Mouse (Mus musculus): Measurements from ENCODE around the gene Atp5e.

Gene Atp5e

GRCm38 (mm10) chr2:174463789-174464523 lies at the start of gene Atp5e:
Gene Atp5e (minus strand): TSS chr2:174464105.
- peak; percentile 88 to 92 for DNase-seq (ENCODE audit: low spot score in 2 of 2)

GRCm38 (mm10) chr2:174509825-174510224 lies 45.9 kb upstream of the Atp5e start:
- DNase-seq (ENCODE audit: low spot score in 2 of 2): no peak

GRCm38 (mm10) chr2:174507998-174508397 lies 44.1 kb upstream of the Atp5e start:
- DNase-seq (ENCODE audit: low spot score in 2 of 2): no peak

- no peak for DNase-seq (ENCODE audit: low spot score in 2 of 2)
Measured at GRCm38 (mm10) chr2:174502831-174503460, 39.0 kb upstream of the Atp5e start.

- DNase-seq (ENCODE audit: low spot score in 2 of 2): no peak
Measured at GRCm38 (mm10) chr2:174502321-174502720, 38.4 kb upstream of the Atp5e start.

- no peak for DNase-seq (ENCODE audit: low spot score in 2 of 2)
Measured at GRCm38 (mm10) chr2:174501517-174501916, 37.6 kb upstream of the Atp5e start.

GRCm38 (mm10) chr2:174500814-174501503 lies 37.1 kb upstream of the Atp5e start:
- no peak for DNase-seq (ENCODE audit: low spot score in 2 of 2)

GRCm38 (mm10) chr2:174492858-174493257 lies 29.0 kb upstream of the Atp5e start:
- peak; percentile 17 to 38 for DNase-seq (ENCODE audit: low spot score in 2 of 2)

GRCm38 (mm10) chr2:174487005-174487404 lies 23.1 kb upstream of the Atp5e start:
- no peak for DNase-seq (ENCODE audit: low spot score in 2 of 2)

- no peak for DNase-seq (ENCODE audit: low spot score in 2 of 2)
Measured at GRCm38 (mm10) chr2:174478746-174479145, 14.8 kb upstream of the Atp5e start.

- no peak for DNase-seq (ENCODE audit: low spot score in 2 of 2)
Measured at GRCm38 (mm10) chr2:174477543-174478319, 13.8 kb upstream of the Atp5e start.

- DNase-seq (ENCODE audit: low spot score in 2 of 2): peak in 1 of 2 experiments; percentile 13
Measured at GRCm38 (mm10) chr2:174473550-174473927, 9.6 kb upstream of the Atp5e start.

- DNase-seq (ENCODE audit: low spot score in 2 of 2): peak; percentile 98 to 99
Measured at GRCm38 (mm10) chr2:174472818-174473549, 9.1 kb upstream of the Atp5e start, which contains the start of gene Prelid3b. Gene Prelid3b (minus strand): TSS chr2:174473081.

GRCm38 (mm10) chr2:174472407-174472806 lies 8.5 kb upstream of the Atp5e start:
- peak in 1 of 2 experiments; percentile 43 for DNase-seq (ENCODE audit: low spot score in 2 of 2)

GRCm38 (mm10) chr2:174470786-174471405 lies 7.0 kb upstream of the Atp5e start:
- no peak for DNase-seq (ENCODE audit: low spot score in 2 of 2)

- DNase-seq (ENCODE audit: low spot score in 2 of 2): no peak
Measured at GRCm38 (mm10) chr2:174470333-174470732, 6.4 kb upstream of the Atp5e start.

- DNase-seq (ENCODE audit: low spot score in 2 of 2): peak in 1 of 2 experiments; percentile 11
Measured at GRCm38 (mm10) chr2:174463370-174463769, 535 bp downstream of the Atp5e start.

- no peak for DNase-seq (ENCODE audit: low spot score in 2 of 2)
Measured at GRCm38 (mm10) chr2:174459365-174459764, 4.5 kb downstream of the Atp5e start.

- no peak for DNase-seq (ENCODE audit: low spot score in 2 of 2)
Measured at GRCm38 (mm10) chr2:174453681-174454080, 10.2 kb downstream of the Atp5e start.

- DNase-seq (ENCODE audit: low spot score in 2 of 2): no peak
Measured at GRCm38 (mm10) chr2:174450353-174450752, 13.6 kb downstream of the Atp5e start, which contains the start of gene Tubb1. Gene Tubb1 (plus strand): TSS chr2:174450695.

- DNase-seq (ENCODE audit: low spot score in 2 of 2): no peak
Measured at GRCm38 (mm10) chr2:174448405-174448804, 15.5 kb downstream of the Atp5e start.
